Mouse (Mus musculus) kidney, postnatal 25 days (tissue): ENCODE data around the gene Psmb9.
"Not testable (repeated sequence)": the region's sequence is repeated elsewhere in the genome, so short reads cannot be mapped to it uniquely, and the experiment has no call there.

Experiments
- DNase-seq, 2 experiments: peaks; one replicate each; pipeline ENCODE4 v3.0.0; 2021; ENCODE audit warnings: mixed read lengths in 2 of 2

Gene Psmb9

GRCm38 (mm10) chr17:34187261-34187916, at the start of gene Psmb9, which contains the start of gene Tap1:
Psmb9 (minus strand) TSS chr17:34187764.
Tap1 (plus strand) TSS chr17:34187553.
- peak; percentile 98 to 100 for DNase-seq

- DNase-seq: no peak
Observed at GRCm38 (mm10) chr17:34236691-34237090, 49.1 kb upstream of the Psmb9 start.

DNA sequence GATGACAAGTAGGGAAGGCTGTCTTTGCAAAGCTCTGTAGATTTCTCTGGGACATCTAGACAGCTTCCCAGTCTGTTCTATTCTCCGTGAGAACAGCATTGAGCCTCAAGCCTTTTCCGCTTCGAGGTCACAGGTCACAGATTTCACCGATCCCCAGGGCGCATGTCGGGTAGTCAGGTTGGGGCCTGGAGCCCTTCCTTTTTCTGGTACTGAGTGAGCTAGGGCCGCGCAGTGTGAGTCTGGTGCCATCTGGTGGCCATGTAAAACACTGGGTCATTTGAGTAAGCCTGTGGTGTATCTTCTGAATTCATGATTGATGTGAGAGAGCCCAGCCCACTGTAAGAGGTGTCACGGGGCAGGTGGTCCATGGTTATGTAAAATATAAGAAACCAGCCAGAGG, 47.4 kb upstream of the Psmb9 start:
- peak; percentile 84 to 86 for DNase-seq

DNA sequence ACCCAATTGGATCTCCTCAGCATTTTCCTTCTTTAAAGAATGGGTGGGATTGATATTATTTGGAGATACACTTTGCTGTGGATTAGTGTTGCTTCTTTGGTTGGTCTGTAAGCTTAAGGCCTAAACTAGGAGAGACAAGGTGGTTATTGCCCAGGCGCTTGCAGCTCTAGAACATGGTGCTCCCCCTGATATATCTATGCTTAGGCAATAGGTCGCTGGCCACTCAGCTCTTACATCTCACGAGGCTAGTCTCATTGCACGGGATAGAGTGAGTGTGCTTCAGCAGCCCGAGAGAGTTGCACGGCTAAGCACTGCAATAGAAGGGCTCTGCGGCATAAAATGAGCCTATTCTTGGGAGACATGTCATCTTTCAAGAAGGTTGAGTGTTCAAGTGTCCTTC, 44.5 kb upstream of the Psmb9 start:
- DNase-seq: not testable (repeated sequence)

GRCm38 (mm10) chr17:34230971-34231370, 43.4 kb upstream of the Psmb9 start:
- DNase-seq: not testable (repeated sequence)

- DNase-seq: not testable (repeated sequence)
Observed at GRCm38 (mm10) chr17:34225911-34226310, 38.3 kb upstream of the Psmb9 start.

DNA sequence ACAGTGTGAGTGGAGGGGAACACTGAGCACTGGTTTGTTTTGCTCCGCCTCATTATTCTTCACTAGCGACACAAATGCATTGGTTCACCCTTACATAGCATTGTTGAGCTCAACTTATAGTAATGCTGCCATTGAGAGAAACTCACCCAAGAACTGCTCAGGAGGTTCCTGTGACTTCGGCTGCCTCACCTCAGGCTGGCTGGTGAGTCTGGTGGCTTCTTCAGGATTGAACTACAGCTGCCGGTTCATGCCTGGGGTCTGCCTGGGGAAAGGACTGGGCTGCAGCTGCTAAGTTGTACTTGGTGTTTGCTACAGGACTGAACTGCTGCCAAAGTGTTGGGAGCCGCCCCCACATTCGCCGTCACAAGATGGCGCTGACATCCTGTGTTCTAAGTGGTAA, 37.9 kb upstream of the Psmb9 start:
- DNase-seq: no peak

- DNase-seq: peak in 1 of 2 experiments; percentile 36
Observed at GRCm38 (mm10) chr17:34224816-34225215, 37.3 kb upstream of the Psmb9 start.

DNA sequence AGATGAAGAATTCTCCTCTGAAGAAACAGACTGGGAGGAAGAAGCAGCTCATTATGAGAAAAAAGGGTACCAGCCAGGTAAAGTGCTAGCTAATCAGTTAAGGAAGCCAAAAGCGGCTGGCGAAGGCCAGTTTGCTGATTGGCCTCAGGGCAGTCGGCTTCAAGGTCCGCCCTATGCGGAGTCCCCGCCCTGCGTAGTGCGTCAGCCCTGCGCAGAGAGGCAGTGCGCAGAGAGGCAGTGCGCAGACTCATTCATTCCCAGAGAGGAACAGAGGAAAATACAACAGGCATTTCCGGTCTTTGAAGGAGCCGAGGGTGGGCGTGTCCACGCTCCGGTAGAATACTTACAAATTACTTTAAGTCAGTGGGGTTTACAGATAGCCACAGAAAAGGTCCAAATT, 32.8 kb upstream of the Psmb9 start:
- not testable (repeated sequence) for DNase-seq

DNA sequence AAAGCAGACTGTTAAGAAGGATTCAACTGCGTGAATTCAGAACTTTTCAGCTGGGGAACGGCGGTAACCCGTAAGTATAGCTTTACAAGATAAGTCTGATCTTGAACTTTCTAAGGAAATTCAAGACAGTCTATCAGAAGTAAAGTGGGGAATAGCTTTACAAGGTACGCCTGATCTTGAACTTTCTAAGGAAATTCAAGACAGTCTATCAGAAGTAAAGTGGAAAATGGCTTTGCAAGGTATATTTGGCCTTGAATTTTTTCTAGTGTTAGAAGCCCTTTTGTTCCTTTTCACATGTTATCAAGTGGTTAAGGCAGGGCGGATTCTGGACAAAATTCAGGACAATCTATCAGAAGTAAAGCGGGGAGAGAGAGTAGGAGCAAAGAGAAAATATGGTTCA, 32.2 kb upstream of the Psmb9 start:
- not testable (repeated sequence) for DNase-seq

GRCm38 (mm10) chr17:34219096-34219495, 31.5 kb upstream of the Psmb9 start:
- peak; percentile 70 to 80 for DNase-seq

- peak; percentile 87 to 93 for DNase-seq
Observed at GRCm38 (mm10) chr17:34218675-34219074, 31.1 kb upstream of the Psmb9 start.

DNA sequence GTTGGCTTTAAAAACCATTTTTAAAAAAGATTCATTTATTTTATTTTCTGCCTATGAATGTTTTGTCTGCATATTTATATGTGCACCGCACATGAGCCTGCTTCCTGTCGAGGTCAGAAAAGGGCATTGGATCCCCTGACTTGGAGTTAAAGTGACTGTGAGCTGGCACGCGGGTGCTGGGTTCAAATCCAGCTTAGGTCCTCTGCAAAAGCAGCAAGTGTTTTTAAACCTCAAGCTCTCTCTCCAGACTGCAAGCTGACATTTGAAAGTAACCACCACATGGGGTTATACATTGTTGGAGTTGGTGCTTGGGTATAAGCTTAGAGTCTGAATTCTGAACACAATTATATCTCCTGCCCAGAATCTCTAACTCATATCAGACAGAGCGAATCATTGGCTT, 30.4 kb upstream of the Psmb9 start:
- DNase-seq: peak in 1 of 2 experiments; percentile 13

- DNase-seq: peak in 1 of 2 experiments; percentile 24
Observed at GRCm38 (mm10) chr17:34217216-34217928, 29.8 kb upstream of the Psmb9 start.

- DNase-seq: peak in 1 of 2 experiments; percentile 30
Observed at GRCm38 (mm10) chr17:34215176-34215575, 27.6 kb upstream of the Psmb9 start.

GRCm38 (mm10) chr17:34213936-34214335, 26.4 kb upstream of the Psmb9 start:
- peak in 1 of 2 experiments; percentile 33 for DNase-seq

GRCm38 (mm10) chr17:34211746-34212365, 24.3 kb upstream of the Psmb9 start:
- DNase-seq: peak in 1 of 2 experiments; percentile 33

DNA sequence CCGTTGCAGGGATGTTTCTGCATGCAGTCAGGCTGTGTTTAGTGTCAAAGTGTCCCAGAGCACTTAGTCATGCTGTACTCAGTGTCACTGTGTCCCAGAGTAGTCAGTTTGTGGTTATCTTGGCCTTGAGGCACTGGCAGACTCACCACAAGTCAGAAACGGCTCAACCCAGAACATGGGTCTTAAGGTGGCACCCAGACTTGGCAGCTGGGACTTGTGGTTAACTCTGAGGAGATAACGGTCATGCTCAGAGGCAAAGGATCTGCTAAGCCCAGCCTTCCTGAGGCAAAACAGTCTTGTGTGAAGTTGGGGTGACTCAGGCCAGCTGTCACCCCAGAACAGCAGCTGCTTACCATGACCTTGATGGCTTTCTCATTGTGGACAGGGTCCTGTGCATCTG, 23.0 kb upstream of the Psmb9 start:
- DNase-seq: no peak

DNA sequence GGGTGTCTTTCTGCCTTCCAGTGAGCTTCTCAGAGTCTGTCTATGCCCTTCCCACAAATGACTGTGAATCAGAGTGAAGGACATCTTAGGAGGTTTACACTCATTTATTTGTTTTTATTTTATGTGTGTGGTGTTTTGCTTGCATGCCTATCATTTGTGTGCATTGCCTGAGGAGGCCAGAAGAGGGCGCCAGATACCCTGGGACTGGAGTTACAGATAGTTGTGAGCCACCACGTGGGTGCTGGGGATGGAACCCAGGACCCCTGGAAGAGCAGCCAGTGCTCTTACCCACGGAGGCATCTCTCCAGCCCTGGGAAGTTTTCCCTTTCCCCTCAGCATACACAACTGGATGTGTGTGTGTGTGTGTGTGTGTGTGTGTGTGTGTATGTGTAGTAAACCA, 22.1 kb upstream of the Psmb9 start:
- peak in 1 of 2 experiments; percentile 13 for DNase-seq

- DNase-seq: peak in 1 of 2 experiments; percentile 24
Observed at GRCm38 (mm10) chr17:34208421-34208820, 20.9 kb upstream of the Psmb9 start.

GRCm38 (mm10) chr17:34207866-34208265, 20.3 kb upstream of the Psmb9 start:
- DNase-seq: peak in 1 of 2 experiments; percentile 20

- DNase-seq: peak in 1 of 2 experiments; percentile 30
Observed at GRCm38 (mm10) chr17:34207456-34207855, 19.9 kb upstream of the Psmb9 start.

- DNase-seq: peak in 1 of 2 experiments; percentile 32
Observed at GRCm38 (mm10) chr17:34206731-34207130, 19.2 kb upstream of the Psmb9 start.
